Mouse (Mus musculus) myocyte (in vitro differentiated cells): Measurements from ENCODE around the gene Rpa1.

Experiments
- CEBPB ChIP-seq: IDR thresholded peaks from 2 replicates; pipeline ENCODE4 v1.6.1; 2011; ENCODE audit warnings: mild to moderate bottlenecking, moderate library complexity; ENCODE audit not compliant: poor library complexity, insufficient read depth, severe bottlenecking
- E2F4 ChIP-seq: IDR thresholded peaks from one replicate; pipeline ENCODE4 v1.6.1; 2011; ENCODE audit warnings: mild to moderate bottlenecking, control low read depth, moderate library complexity; ENCODE audit not compliant: insufficient read depth
- MAX ChIP-seq: IDR thresholded peaks from one replicate; pipeline ENCODE4 v1.6.1; 2011; ENCODE audit warnings: low read depth, mild to moderate bottlenecking, control low read depth
- MYOD1 ChIP-seq, 3 experiments: IDR thresholded peaks; one replicate each; pipeline ENCODE4 v1.6.1; 2011; ENCODE audit warnings: control low read depth in 2 of 3, low read depth in 2 of 3, mild to moderate bottlenecking in 2 of 3, moderate library complexity in 1 of 3; ENCODE audit not compliant: insufficient read length in 2 of 3, control insufficient read depth in 1 of 3
- POLR2A ChIP-seq: IDR thresholded peaks from one replicate; pipeline ENCODE4 v1.6.1; 2011; ENCODE audit warnings: low read depth, mild to moderate bottlenecking, control low read depth, moderate library complexity; ENCODE audit not compliant: insufficient read length
- POLR2AphosphoS2 ChIP-seq: IDR thresholded peaks from one replicate; pipeline ENCODE4 v1.6.1; 2011; ENCODE audit warnings: low read depth, control low read depth; ENCODE audit not compliant: insufficient read length
- TCF3 ChIP-seq: IDR thresholded peaks from one replicate; pipeline ENCODE4 v1.6.1; 2011; ENCODE audit warnings: low read depth, control low read depth; ENCODE audit not compliant: insufficient read length
- USF1 ChIP-seq: IDR thresholded peaks from one replicate; pipeline ENCODE4 v1.6.1; 2011; ENCODE audit warnings: low read depth, mild to moderate bottlenecking, control low read depth, moderate library complexity

- TF ChIP-seq POLR2A (no peak), CEBPB (no peak), MAX (no peak), E2F4 (no peak), POLR2AphosphoS2 (no peak), USF1 (no peak), MYOD1 (IDR thresholded peaks at IDR 0.05; ENCODE audit: control insufficient read depth in 1 of 3, insufficient read length in 2 of 3, low read depth in 2 of 3) (no peak), TCF3 (no peak)
These were observed 49.6 kb downstream of the Rpa1 start for GRCm38 (mm10) chr11:75298491-75298890.
